Mouse (Mus musculus) gastrocnemius, postnatal 36 days (tissue): ENCODE data around the gene Samd11. TPM values are rescaled to one million over a fixed set of nuclear protein-coding genes. Genes with fewer than 3 reads are reported as not detected.

Experiments used
- DNase-seq, 2 experiments: peaks; one replicate each; pipeline ENCODE4 v3.0.0; 2022
- intact Hi-C: fragments of 180-260 bp; cut with DNase I; formaldehyde crosslinking; loops from one replicate; pipeline ENCODE4 v1.15.1; 2025
- long read RNA-seq, 2 experiments: library from polyadenylated mRNA; stranded (forward); transcript quantifications; one replicate each; pipeline ENCODE4 v2.0.0; 2021
- total RNA-seq, 2 experiments: library from RNA; stranded (reverse); gene quantifications; 2 replicates each; pipeline ENCODE4 v1.2.3; 2021

The Samd11 gene
- under 1 TPM in 1 of 2 experiments, not detected in 1; 0.25 TPM for total RNA-seq
- long read RNA-seq, experiment 1 = 0 reads
- long read RNA-seq, experiment 2 = 0 reads

DNA sequence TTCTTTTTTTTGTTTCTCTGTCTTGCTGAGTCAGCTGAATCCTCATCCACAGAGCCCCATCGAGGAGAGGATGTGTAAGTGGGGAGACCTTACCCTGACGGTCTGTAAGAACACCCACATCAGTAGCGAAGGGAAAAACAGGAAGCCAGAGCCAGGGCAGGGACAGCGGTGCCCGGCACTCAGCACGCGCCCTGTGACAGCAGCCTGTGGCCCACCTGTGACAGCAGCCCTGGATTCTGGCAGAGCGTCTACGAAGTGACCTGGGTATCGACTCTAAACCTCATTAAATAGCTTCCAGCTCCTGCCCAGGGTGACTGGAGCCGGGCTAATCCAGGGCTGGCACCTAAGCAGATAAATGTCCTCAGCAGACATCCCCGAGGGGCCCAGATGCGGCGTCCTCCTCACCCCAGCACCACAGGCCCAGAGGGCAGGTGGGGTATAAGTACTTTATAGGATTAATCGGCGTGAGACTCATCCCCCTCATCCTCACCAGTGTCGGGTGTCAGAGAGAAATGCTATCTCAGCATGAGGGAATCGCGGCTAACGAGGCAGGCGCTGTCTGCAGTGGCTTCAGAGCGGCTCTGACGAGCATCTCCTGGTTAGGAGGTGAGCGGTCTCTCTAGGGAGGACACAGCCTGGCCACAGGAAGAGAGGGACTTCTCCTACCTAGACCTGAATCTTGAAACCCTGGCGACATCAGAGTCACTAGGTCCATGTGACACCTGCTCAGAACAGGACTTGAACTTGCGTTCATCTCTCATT lies at the start of gene Samd11:
TSS of gene Samd11 (minus strand) at position 580 of the 762 bp plus-strand sequence.
- intact Hi-C loops = no loop called here
- DNase-seq = no peak

DNA sequence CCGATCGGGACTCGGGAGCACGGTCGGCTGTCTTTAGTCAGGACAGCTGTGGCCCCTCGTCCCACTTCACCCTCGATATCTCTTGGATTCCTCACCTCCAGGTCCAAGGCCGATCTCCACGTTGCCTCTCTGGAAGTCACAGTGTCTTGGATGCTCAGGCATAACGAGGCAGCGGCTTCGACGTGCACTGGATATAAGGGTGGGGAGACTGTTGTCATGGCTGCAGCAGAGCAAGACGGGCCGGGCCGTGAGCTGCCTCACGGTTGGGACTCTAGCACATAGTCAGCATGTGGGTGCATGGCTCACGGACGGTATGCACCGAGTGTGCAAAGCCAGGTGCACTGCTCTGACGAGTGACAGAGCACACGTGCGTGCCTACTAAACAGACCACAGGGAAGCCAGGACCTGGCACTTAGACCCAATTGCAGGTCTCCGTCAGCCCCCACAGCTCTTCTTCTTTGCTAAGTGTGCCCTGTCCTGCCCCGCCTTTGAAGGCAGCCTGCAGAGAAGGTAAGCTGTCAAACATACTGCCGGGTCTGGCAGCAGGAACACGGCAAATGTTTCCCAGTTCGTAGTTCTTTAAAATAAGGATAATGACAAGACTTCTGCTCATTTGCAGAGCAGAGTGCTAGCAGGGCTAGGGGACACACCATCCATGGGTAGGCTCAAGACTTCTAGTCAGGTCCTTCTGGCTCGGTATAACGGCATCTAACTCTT lies 938 bp downstream of the Samd11 start:
- DNase-seq = no peak
- intact Hi-C loops = no loop called here

DNA sequence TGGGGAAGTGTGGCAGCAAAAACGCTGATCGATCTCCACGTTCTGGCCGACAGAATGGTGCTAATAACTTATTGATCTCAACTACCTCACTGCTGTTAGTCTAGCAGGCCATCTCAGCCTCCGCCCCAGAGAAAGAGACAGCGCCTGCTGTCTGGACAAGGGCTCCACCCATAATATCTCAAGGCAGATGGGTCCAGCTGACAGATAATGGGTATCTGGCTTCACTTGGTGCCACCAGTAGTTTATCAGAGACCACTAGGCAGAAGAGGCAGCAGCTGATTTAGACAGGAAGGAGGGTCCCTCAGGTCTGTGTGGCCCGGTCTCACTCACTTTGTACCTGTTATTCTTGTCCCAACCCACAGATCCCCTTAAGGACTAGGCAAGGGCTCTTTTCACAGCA lies 2.4 kb downstream of the Samd11 start:
- intact Hi-C loops = no loop called here
- DNase-seq = no peak

DNA sequence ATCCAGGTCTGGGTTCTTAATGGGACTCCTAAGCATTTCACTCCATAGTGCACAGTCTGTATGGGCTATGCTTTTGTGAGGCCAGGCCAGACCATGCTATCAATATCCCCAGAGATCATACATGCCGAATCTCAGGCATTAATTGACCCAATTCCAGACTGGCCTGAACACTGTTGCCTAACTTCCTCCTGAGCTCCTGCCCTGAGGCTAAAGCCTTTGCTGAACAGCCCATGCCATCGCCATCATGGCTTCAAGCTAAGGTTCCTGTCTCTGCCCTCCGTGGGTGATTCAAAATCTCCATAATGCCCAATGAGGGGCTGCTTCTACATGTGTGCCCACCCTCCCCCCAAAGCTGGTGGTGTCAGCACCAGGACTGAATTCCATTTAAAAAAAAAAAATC lies 2.8 kb downstream of the Samd11 start:
- intact Hi-C loops = no loop called here
- DNase-seq = no peak

DNA sequence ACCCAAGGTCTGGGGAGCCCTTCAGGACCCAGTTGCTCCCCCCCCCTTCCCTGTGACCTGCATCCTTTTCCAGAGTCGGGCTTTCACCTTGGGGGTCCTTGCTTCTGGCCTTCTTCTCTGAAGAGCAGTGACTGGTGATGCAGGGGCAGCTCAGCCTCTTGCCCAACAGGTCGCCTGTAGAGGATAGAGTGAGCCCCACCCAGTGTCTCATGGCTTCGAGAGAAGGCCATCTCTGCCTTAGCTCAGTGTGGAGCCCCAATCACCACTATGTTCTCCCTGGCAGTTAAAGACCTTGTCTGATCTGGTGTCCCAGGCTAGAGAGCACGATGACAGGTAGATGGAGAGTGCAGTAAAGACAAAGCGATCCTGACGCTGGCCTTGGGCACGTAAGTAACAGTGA lies 3.3 kb downstream of the Samd11 start:
- no peak for DNase-seq
- intact Hi-C loops = no loop called here

DNA sequence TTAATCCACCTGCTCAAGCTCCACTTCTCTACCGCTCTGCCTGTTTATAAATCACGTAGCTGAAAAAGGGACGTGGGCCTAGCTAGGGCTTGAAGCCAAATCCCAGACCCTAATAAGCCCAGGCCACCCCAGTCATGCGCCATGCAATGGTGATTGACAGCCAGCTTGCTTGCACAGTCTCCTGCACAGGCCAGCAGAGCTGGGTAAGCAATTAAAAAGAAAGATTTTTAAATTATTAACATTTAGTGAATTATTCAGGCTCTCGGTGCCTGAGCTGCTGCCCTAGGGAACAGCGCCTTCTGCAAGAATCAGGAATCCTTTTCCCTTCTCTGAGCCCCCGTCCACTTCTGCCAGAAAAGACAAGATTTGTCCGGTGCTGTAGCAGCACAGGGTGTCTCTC lies 4.4 kb downstream of the Samd11 start:
- DNase-seq = no peak
- intact Hi-C loops = no loop called here

DNA sequence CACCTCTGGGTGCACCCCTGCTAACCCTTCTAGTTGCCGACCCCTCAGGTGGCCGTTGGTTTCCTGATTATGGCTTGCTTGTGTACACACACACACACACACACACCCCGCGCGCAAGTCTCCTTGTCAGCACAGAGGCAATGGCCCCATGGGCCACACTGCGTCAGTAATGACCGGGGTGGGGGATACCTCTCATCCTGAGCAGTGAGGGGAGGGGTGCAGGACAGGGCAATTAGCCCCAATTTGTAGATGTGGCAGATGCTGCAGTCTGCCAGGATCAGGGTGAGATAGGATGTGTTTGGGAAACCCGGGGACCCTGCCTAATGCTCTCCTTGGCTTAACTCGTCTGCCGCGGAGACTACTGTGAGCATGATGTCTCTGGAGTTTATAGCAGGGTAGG lies 5.9 kb downstream of the Samd11 start:
- intact Hi-C loops = no loop called here
- DNase-seq = no peak

DNA sequence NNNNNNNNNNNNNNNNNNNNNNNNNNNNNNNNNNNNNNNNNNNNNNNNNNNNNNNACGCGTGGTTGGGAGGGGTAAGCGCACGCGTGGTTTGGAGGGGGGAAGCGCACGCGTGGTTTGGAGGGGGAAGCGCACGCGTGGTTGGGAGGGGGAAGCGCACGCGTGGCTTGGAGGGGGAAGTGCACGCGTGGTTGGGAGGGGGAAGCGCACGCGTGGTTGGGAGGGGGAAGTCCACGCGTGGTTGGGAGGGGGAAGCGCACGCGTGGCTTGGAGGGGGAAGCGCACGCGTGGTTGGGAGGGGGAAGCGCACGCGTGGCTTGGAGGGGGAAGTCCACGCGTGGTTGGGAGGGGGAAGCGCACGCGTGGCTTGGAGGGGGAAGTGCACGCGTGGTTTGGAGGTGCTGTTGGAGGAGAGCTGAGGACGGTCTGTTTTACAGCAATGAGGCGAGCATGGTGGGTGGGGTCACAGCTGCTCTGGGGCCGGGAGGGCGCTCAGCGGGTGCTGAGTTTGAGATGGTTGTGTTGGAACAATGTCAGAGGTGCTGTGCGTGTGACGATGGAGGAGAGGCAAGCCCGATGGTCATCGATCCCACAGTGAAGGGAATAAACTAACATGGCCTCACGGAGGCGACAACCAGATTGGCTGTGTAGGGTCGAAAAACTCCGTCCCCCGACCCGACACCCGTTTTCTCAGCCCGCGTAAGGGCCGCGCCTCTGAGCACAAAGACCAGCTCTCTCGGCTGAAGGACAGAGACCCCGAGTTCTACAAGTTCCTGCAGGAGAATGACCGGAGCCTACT lies 18.6 kb downstream of the Samd11 start:
- intact Hi-C loops = no loop called here
- no peak for DNase-seq

DNA sequence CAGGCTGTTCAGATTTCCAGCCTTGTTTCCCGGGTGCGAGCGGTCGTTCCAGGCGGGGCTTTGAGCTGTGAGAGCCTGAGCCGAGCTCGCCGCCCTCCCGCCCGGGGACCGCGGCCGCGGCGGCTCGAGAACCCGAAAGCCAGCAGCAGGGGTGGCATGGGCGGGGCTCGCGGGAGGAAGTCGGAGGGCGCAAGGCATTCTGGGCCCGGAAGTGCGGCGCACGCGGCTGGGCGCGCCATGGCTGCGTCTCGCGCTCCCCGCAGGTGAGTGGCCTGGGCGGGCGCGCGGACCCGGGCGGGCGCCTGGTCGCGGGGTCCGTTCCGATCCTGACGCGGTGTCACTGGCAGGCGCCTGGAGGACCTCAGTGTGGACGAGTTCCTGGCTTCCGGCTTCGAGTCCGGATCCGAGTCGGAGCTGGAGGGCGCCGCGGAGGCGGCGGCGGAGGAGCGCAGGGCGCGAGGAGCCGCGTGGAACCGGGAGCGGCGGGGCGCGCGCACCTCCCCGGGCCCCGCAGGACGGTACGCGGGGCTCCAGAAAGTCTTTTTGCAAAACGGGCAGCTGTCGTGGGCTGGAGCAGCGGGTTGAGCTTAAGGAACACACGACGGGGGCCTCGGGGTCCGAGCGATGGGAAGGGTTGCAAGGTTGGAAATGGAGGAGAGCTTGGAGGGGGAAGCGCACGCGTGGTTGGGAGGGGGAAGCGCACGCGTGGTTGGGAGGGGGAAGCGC lies 19.5 kb downstream of the Samd11 start, which contains the start of gene Noc2l:
TSS of gene Noc2l (plus strand) at position 203 of the 726 bp plus-strand sequence.
- DNase-seq = peak; percentile 78 to 88
- intact Hi-C loops = loop anchor here (2.0 kb wide), 1 partner anchor 33 kb away; the partner anchor contains the start of gene AW011738

DNA sequence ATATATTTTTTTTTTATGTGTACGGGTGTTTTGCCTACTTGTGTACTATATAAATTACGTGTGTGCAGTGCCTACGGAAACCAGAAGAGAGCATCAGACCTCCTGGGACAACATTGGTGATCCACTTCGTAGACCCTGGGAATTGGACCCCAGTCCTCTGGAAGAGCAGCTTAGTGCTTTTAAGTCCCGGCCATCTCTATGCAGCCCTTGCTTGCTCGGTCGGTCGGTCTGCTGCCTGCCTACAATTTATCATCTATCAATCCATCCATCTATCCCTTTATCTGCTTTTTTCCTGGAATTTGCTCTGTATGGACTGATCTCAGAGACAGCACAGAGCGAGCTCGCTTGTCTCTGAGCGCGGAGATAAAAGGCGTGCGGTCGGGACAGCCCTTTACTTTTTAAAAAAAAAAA lies 20.1 kb downstream of the Samd11 start:
- intact Hi-C loops = loop anchor here (2.0 kb wide), 1 partner anchor 33 kb away; the partner anchor contains the start of gene AW011738
- no peak for DNase-seq

DNA sequence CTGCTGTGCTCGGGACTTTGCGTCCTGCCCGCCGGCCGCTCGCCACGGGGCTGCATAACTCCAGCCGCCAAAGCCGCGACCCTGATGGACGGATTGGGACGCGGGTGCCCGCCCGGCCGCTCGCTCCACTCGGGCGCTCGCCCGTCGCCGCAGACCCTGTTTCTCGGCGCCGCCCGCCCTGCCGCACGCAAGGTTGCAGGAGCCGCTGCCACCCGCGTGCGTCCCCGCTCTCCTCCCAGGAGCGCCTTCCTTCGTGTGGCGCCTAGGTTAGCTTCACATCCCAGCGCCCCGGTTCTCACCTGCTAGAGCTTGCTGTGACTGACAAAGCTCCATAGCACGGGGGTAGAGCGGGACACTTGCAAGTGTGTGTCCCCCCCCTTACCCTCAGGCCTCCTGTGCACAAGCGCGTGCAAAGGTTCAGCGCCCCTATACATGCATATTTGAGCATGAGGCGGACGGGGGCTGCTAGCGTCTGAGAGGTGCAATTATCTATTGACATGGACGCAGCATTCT lies 20.7 kb downstream of the Samd11 start, which contains the start of gene Plekhn1:
TSS of gene Plekhn1 (minus strand) at position 157 of the 513 bp plus-strand sequence.
- DNase-seq = peak; percentile 59 to 60
- intact Hi-C loops = loop anchor here (2.0 kb wide), 1 partner anchor 32 kb away; the partner anchor contains the start of gene AW011738

DNA sequence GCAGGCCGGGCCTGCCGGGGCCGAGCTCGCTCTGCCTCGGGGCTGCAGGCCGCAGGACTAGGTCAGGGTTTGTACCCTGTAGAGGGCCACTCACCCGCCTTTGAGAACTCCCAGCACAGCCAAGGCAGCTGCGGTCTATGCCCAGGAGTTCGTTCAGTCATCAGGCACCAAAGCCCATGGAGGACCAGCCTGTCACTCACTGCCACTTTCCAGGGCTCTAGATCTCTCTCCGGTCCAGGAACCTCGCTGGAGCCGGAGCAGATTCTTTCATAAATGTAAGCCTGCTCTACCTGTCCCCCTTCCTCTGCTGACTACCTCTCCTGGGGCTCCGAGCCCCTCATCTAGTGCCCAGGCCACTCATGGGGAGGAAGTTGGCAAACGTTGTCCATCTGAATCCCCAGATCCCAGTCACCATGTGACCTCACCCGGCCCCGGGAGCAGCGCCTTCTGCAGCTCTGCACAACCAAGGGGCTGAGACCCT lies 21.4 kb downstream of the Samd11 start:
- DNase-seq = no peak
- intact Hi-C loops = loop anchor here (2.0 kb wide), 1 partner anchor 31 kb away; the partner anchor contains the start of gene AW011738

DNA sequence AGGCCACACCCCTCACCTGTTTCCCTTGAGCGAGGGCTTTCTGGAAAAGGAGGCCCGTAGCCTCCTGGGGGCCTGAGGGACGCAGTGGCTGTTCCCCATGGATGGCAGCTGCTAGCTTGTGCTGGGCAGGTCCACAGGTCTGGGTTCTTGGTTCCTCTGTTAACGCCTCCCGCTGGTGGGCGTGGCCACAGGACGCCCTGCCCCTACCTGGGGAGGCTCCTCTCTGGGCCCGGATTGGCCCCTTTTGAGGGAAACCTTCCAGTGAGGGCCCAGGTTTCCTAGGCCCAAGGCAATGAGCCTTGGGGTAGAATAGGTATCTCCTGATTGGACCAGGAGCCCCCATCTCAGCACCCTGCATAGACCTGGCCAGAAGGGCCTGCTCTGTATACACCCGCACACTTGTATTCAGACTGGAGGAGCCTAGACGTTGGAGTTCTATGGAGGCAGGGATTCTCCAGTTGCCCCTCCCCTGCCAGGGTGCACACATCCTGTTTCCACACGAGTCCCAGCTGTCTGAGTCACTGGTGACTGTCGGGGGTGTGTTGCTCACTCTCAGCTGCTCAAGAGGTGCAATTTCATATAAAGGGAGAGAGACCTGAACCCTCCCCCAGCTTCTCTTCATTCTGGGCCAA lies 26.9 kb downstream of the Samd11 start:
- intact Hi-C loops = no loop called here
- DNase-seq = no peak

DNA sequence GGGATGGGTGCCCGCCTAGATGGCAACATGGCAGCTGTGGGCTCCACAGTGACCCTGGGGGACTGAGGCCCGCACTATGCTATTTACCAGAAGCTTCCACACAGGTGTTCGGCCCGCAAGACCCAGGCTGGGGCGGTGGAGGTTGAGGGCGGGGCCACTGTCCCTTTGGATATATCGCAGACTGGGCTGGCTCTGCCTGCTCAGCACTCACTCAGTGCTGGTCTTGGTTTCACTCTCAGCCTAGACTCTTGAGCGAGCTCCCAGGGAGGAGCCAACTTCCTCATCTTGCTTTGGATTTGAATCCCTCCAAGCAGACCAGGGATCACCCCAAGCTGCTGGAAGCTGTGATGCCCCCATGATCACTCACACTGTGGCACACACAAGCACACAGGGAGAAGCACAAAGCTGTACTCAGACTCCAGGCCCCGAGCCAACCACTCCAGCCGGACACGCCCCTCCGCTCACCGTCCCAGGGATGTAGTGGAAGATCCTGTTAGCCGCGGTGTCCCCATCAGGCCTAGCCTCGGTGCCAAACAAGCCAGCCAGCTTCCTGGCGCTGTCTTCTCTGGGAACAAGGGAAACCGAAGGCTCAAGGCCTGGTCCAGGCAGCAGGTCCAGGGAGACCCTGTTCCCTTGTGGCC lies 27.6 kb downstream of the Samd11 start:
- intact Hi-C loops = no loop called here
- DNase-seq = no peak

DNA sequence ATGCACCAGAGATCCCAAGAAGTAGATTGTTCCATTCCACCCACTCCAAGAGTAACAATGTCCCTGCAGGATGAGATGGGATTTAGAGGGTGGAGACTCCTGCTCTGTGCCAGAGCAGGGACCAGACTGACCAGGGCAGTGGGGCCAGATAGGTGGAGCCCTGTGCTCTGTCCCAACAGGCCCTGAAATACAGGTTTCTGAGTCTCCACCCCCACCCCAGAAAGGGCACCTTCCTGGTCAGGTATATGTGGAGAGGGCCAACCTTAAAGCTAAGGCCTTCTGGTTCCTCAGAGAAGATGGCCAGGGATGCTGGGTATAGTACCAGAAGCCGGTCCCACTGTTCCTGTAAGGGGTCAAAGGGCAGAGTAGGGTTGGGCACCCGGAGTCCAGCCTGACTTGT lies 31.2 kb downstream of the Samd11 start:
- intact Hi-C loops = no loop called here
- no peak for DNase-seq

DNA sequence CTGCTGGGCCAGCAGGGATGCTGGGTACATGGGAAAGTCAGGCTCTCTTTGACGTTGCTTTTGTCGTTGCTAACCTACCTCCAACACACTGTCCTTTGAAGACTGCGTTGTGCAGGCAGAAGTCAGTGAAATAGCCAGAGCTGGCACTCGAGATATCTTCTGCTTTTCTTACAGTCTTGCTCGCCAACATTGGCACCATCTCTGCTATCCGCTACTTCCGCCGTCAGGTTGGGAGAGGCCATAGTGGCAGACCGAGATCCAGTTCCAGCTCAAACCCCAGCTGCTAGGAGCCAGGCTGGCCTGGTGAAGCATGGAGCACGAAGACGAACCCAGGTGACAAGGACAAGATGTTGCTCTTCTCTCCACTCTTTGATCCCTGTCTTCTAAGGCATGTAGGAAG lies 35.5 kb downstream of the Samd11 start:
- intact Hi-C loops = no loop called here
- no peak for DNase-seq

DNA sequence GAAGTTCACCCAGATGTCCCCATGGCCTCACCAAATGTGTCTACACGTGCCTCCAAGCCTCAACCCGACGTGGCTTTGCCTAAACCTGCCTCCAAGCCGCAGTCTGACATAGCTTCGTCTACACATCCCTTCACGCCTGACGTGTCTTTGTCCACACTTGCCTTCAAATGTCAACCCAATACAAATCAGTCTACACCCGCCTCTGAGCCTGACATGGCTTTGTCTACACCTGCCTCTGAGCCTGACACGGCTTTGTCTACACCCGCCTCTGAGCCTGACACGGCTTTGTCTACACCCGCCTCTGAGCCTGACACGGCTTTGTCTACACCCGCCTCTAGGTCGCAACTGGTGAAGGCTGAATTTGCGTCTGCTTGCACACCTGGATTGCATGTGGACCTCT lies 37.6 kb downstream of the Samd11 start:
- DNase-seq = no peak
- intact Hi-C loops = no loop called here

DNA sequence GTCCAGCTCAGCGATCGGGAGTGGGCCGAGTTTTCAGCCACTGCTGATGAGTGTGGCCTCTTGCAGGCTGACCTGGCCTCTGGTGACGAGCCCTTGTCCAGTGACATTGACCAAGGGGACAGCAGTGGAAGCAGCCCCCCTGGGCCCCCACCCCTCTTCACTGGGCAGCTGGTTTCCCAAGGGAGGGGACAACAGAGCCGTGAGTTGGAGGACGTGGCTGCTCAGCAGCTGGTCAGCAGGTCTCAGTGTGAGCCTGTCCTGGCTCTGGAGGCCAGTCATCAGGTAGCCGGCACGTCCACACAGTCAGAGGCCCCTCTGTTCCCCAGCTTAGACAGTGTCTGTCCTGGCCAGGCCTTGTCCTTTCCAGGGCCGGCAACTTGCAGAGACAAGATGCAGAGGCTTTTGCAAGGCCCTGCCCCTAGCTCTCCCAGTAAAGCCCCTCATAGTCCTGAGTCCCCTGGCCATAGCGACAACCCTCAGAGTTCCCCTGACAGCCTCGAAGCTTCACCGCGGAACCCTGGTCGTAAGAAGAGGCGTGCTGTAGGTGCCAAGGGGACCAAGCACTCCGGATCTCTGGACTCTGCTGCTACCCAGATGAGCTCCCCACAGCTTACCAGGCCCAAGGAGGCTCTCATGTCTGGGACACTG lies 38.3 kb downstream of the Samd11 start:
- intact Hi-C loops = no loop called here
- no peak for DNase-seq
